Mouse (Mus musculus) E14TG2a.4 (cell line): Measurements from ENCODE around the gene Hspa2.

Experiments
- H3K27me3 ChIP-seq: 2 replicates; pipeline ENCODE4 v1.6.1; 2014; ENCODE audit warnings: low read length, control low read depth; ENCODE audit not compliant: insufficient read depth
- H3K36me3 ChIP-seq: 2 replicates; pipeline ENCODE4 v1.6.1; 2014; ENCODE audit warnings: low read length, control low read depth; ENCODE audit not compliant: insufficient read depth
- H3K4me1 ChIP-seq: replicated peaks from 2 replicates; pipeline ENCODE4 v1.6.1; 2014; ENCODE audit warnings: low read depth, low read length, control low read depth
- H3K4me3 ChIP-seq: replicated peaks from 2 replicates; pipeline ENCODE4 v1.5.1; 2014; ENCODE audit warnings: mild to moderate bottlenecking, low read length
- H3K9me3 ChIP-seq: 2 replicates; pipeline ENCODE4 v1.6.1; 2014; ENCODE audit warnings: low read length, control low read depth
- CTCF ChIP-seq: conservative IDR thresholded peaks from 2 replicates; pipeline ENCODE4 v1.5.1; 2014; ENCODE audit warnings: low read length
- NANOG ChIP-seq: IDR thresholded peaks from 2 replicates; pipeline ENCODE4 v1.6.1; 2014; ENCODE audit warnings: borderline replicate concordance, low read length, mixed read lengths
- POU5F1 ChIP-seq: IDR thresholded peaks from 2 replicates; pipeline ENCODE4 v1.6.1; 2014; ENCODE audit warnings: low read length, borderline replicate concordance

The Hspa2 gene

GRCm38 (mm10) chr12:76397281-76397680 is 6.7 kb upstream of the Hspa2 start:
- H3K4me1 ChIP-seq: no peaks in the 10 kb centered on the region
- H3K36me3 ChIP-seq: no peaks in the 10 kb centered on the region
- no peak for TF ChIP-seq CTCF
- no peak for TF ChIP-seq POU5F1
- TF ChIP-seq NANOG: no peak
- H3K9me3 ChIP-seq: no peaks in the 10 kb centered on the region
- H3K27me3 ChIP-seq: peaks cover 10% of the 10 kb centered on the region
- H3K4me3 ChIP-seq: no peak overlapping the region

GRCm38 (mm10) chr12:76401674-76402073 is 2.3 kb upstream of the Hspa2 start:
- Histone ChIP-seq H3K36me3 (no peaks in the 10 kb centered on the region), H3K9me3 (no peaks in the 10 kb centered on the region), H3K4me1 (peaks cover 33% of the 10 kb centered on the region), H3K4me3 (no peak overlapping the region), H3K27me3 (peaks cover 45% of the 10 kb centered on the region)
- TF ChIP-seq POU5F1 (no peak), CTCF (peak; percentile 55)

- Histone ChIP-seq H3K9me3 (no peaks in the 10 kb centered on the region), H3K4me3 (peak overlapping the region; percentile 95), H3K4me1 (peaks cover 33% of the 10 kb centered on the region), H3K36me3 (no peaks in the 10 kb centered on the region), H3K27me3 (peaks cover 55% of the 10 kb centered on the region)
- TF ChIP-seq POU5F1 (no peak), CTCF (no peak), NANOG (no peak)
Measured at GRCm38 (mm10) chr12:76402991-76403885, 738 bp upstream of the Hspa2 start.

- Histone ChIP-seq H3K36me3 (no peaks in the 10 kb centered on the region), H3K27me3 (peaks cover 55% of the 10 kb centered on the region), H3K9me3 (no peaks in the 10 kb centered on the region), H3K4me1 (peaks cover 33% of the 10 kb centered on the region), H3K4me3 (peak overlapping the region; percentile 95)
- TF ChIP-seq POU5F1: no peak
- no peak for TF ChIP-seq NANOG
- TF ChIP-seq CTCF: no peak
Measured at GRCm38 (mm10) chr12:76404836-76405182, 833 bp downstream of the Hspa2 start.

GRCm38 (mm10) chr12:76405183-76405970 is 1.4 kb downstream of the Hspa2 start:
- Histone ChIP-seq H3K9me3 (no peaks in the 10 kb centered on the region), H3K36me3 (no peaks in the 10 kb centered on the region), H3K27me3 (peaks cover 55% of the 10 kb centered on the region), H3K4me1 (peaks cover 34% of the 10 kb centered on the region), H3K4me3 (peak overlapping the region; percentile 95)
- no peak for TF ChIP-seq NANOG
- TF ChIP-seq POU5F1: no peak
- TF ChIP-seq CTCF: no peak

- no peak for TF ChIP-seq POU5F1
- TF ChIP-seq CTCF: no peak
- TF ChIP-seq NANOG: no peak
Measured at GRCm38 (mm10) chr12:76405971-76406370, 2.0 kb downstream of the Hspa2 start.

GRCm38 (mm10) chr12:76407184-76407583 is 3.2 kb downstream of the Hspa2 start:
- Histone ChIP-seq H3K4me3 (no peak overlapping the region), H3K4me1 (peaks cover 36% of the 10 kb centered on the region), H3K27me3 (peaks cover 46% of the 10 kb centered on the region), H3K36me3 (no peaks in the 10 kb centered on the region), H3K9me3 (no peaks in the 10 kb centered on the region)
- TF ChIP-seq POU5F1: no peak
- no peak for TF ChIP-seq NANOG
- TF ChIP-seq CTCF: no peak

More at GRCm38 (mm10) chr12:76405971-76406370, 2.0 kb downstream of the Hspa2 start:
- H3K36me3 ChIP-seq: no peaks in the 10 kb centered on the region
- H3K9me3 ChIP-seq: no peaks in the 10 kb centered on the region
- H3K4me3 ChIP-seq: peak overlapping the region; percentile 95
- peaks cover 36% of the 10 kb centered on the region for H3K4me1 ChIP-seq
- H3K27me3 ChIP-seq: peaks cover 54% of the 10 kb centered on the region

GRCm38 (mm10) chr12:76409166-76409565 is 5.2 kb downstream of the Hspa2 start:
- H3K4me3 ChIP-seq: no peak overlapping the region
- H3K36me3 ChIP-seq: no peaks in the 10 kb centered on the region
- H3K9me3 ChIP-seq: no peaks in the 10 kb centered on the region
- H3K27me3 ChIP-seq: peaks cover 36% of the 10 kb centered on the region
- peaks cover 27% of the 10 kb centered on the region for H3K4me1 ChIP-seq
- TF ChIP-seq CTCF (no peak), POU5F1 (no peak), NANOG (no peak)
